Mouse (Mus musculus) cerebellum, postnatal 25 days (tissue): Measurements from ENCODE around the gene Zdhhc23.

Source experiments
- DNase-seq, 2 experiments: peaks; one replicate each; pipeline ENCODE4 v3.0.0; 2021; ENCODE audit warnings: mixed read lengths in 2 of 2

Gene Zdhhc23

DNA sequence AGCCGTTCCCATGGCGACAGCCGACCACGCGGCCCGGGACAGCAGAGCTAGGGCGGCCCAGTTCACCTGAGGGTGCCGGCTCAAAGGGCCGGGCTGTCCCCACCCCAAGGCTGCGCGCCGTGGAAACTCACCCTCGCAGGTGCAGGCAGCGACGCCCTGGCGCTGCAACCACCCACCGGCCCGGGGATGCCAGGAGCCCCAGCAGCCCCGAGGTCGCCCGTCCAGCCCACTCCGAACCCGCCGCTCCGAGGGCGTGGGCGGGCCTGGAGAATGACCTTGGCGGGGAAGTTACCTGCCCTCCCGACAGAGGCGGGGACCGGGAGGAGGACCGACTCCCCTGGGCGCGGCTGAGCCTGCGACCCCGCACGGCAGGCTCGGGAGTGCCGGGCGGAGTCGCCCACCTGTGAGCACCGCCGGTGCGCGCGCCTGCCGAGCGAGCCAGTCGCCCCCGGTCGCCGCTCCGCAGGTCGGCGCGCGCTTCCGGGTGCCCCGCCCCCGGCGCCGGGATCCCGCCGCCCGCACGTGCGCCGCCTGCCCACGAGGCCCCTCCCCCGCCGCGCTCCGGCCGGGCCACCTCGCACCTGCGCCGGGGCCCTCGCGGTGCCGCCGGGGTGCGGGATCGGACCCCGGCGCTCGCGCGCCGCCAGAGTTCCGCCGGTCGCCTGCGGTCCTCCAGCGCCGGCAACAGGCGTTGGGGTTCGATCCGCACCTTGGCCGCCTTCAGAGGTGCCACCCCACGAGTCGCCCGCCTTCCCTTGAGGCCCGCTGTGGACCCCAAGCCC, at the start of gene Zdhhc23:
Zdhhc23 (minus strand) TSS at position 464 of the 782 bp plus-strand sequence.
- peak; percentile 54 to 78 for DNase-seq

DNA sequence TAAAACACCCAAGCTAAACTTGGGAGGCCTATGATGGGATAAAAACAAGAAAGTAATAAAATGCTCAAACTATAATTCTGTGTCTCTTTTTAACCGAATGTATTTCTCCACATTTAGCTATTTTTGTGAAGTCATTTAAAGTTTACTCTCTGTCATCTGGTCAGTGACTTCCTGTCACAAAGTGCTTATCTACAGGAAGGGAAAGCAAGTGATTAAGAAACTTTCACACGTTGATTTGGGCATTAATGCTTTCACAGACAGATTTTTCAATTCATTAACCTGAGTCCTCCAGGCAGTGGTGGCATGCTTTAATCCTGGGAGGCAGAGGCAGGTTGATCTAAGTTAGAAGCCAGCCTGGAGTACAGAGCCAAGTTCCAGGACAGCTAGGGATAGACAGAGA, 49.7 kb upstream of the Zdhhc23 start:
- DNase-seq, result no peak

DNA sequence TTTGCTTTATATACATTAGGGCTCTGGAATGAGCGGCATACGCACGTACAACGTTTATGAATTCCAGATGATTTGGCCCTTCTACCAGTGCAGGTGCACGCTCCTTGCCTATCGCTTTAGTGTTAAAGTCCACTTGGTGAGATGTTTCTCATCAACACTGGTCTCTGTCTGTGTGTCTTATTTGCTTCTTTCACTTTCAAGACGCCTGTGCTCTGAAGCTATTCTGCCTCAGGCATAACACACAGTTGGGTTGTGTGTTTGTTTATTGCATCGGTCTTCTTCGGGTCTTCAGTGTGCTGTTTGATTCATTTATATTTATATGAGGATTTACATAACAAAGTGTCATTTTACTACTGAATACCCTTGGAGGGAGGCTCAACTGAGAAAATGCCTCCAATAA, 47.2 kb upstream of the Zdhhc23 start:
- DNase-seq, result no peak

DNA sequence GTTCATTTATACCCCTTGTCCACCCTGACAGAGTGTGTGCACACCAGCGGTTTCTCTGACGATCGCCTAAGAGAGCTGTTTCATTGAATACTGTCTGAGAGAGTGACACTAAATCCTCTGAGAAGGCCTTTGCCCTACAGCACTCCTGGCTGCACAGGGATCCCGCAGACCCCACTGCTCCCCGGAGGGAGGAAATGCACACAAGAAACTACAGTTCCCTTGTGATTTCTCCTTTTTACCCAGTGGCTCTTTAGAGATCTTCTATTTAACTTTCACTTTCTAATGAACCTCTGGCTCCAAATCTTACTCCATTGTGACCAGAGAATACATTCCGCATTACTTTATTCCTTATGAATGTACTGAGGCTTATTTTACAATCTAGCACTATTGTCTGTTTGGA, 46.6 kb upstream of the Zdhhc23 start:
- no peak for DNase-seq

- no peak for DNase-seq
Measured at GRCm38 (mm10) chr16:44018986-44019548, 39.5 kb upstream of the Zdhhc23 start.

DNA sequence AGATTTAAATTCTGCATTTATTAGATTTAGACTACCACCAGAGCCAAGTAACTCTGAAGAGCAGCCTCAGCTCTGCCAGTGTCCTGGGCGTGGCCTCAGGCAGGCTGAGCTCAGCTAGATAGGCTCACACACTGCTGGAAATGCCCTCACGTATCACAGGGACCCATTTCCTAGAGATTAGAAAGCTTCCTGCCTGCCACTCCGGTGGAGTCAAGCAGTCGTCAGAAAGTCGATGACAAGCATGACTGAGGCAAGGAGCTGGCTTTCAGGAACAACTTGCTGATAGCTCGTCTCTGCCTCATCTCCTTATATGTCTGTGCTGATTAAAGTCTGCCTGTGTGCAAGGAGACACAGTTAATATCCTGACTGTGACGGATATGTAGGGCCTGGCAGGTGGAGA, 38.8 kb upstream of the Zdhhc23 start:
- no peak for DNase-seq

DNA sequence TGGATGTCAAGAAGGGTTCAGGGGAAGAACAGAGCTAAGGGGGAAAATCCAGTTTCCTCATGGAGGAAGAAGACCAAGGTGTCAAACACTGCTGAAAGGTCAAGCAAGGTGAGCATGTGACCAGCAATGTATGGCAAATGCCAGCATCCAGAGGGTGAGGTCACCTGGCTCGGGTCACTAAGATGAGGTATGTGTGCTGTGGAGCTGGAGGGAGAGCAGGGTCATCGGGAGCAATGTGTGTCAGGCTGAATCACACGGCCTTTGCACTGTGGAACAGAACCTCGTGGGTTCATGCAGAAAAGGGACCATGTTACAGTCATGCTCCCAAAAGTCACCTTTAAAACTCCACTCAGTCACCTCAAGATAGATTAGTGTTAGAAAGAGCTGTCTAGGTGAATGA, 38.1 kb upstream of the Zdhhc23 start:
- DNase-seq, result no peak

- no peak for DNase-seq
Measured at GRCm38 (mm10) chr16:44016164-44016563, 36.6 kb upstream of the Zdhhc23 start.

DNA sequence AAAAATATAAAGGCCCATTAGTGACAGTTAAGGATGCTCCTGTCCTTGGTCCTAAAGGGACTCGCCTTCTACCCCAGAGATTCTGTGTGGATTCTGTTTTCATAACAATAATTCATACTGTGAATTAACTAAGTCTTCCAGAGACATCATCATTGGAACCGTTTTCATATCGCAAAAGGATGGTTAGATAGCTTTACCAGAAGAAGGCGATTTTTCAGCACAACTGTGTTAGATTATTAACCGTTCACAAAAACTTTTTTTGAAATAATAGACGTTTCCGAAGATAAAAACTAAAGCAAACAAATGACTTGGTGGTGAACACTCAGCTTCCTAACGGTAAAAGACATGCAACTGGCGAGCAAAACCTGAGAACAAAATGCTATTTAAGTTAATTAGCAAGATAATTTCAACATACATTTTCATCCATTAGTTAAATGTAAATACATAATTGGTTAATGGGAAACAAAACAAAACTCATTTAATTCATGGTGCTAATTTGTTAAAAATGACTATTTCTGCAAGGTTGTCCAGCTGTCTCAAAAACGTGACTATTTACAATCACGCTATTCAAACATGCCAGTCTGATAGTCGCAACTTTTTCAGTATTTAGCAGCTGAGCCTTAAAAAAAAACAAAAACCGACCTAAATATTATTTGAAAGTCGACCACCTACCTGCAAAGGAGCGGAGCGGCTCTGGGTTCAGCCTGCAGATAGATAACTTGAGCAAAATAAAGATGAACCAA, 36.0 kb upstream of the Zdhhc23 start:
- no peak for DNase-seq

- DNase-seq, result no peak
Measured at GRCm38 (mm10) chr16:44011010-44011409, 31.4 kb upstream of the Zdhhc23 start.

- peak in 1 of 2 experiments; percentile 9 for DNase-seq
Measured at GRCm38 (mm10) chr16:44002086-44002485, 22.5 kb upstream of the Zdhhc23 start.

DNA sequence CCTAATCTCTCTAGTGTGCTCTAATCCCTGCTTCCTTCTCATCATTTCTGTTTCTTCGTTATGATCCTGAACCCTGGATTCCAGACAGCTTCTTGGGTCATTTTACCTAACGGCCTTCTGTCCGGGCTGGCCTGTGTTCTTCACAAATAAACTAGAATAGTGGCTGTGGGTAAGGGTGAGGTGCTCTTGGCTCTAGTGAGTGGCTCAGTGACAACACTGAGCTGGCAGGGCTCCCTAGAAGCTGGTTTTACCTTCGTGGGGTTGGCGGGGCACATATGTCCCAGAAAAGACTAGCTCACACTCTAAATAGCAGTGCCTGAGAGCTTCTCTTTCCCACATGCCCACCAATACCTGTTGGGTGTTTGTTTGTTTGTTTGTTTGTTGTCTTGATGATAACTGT, 19.9 kb upstream of the Zdhhc23 start:
- peak; percentile 59 to 71 for DNase-seq

DNA sequence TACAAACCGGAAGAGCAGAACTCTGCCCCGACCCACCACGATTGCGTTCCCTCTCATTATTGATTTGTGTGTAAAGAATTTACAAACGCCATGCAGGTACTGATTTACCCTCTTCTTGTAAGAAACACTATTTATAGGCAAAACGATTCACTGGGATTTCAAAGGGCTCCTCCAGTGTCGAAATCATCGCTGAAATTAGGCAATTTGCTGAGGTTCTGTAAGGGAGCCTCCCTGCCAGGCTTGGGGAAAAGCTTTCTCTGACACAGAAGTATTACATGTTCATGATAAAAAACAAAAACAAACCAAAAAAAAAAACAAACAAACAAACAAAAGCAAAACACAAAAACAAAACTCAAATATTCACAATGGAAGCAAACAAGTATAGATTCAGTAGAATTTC, 19.5 kb upstream of the Zdhhc23 start:
- DNase-seq, result no peak

- DNase-seq, result no peak
Measured at GRCm38 (mm10) chr16:43994623-43995022, 15.0 kb upstream of the Zdhhc23 start.

- no peak for DNase-seq
Measured at GRCm38 (mm10) chr16:43986299-43986698, 6.7 kb upstream of the Zdhhc23 start.

DNA sequence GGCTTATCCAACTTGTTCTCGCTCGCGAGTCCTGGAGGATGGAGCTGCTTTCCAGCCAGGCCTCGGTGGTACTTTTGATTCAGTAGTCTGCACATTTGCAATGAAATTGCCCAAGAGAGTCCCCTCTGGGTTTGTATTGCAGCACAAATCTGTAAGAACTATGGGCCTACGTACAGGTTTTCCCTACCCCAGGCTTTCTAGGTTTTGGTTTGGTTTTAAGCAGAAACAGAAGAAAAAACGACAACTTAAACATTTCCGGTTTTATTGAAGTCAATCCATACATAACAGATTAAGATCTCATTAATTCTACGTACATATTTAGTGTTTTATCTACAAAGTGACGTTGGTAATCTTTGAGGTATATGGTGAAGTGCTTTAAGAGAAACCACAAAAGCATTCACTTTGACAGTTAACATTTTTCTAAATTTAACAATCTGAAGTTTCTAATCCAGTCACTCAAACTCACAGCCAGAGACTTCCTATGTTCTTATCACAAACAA, 569 bp upstream of the Zdhhc23 start:
- no peak for DNase-seq

GRCm38 (mm10) chr16:43979010-43979327, 622 bp downstream of the Zdhhc23 start:
- no peak for DNase-seq

- DNase-seq, result no peak
Measured at GRCm38 (mm10) chr16:43973606-43974220, 5.9 kb downstream of the Zdhhc23 start.

- no peak for DNase-seq
Measured at GRCm38 (mm10) chr16:43973147-43973546, 6.4 kb downstream of the Zdhhc23 start.

DNA sequence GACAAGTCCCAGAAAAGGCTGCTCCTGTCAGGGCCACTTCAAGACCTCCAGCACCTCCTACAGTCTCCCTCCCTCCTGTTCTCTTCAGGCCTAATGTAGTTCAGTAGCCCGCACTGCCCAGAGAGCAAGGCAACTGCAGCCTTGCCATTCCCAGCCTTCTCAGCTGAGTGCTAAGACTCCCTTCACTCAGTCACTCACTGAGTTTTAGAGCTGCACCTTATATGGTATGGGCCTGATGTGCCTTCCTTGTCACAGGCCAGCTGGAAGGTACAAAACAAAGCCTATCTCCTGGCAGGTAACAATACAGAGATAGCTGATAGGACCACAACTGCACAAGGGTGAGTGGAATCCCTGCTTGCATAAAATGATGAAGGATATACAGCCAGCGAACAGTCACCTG, 7.2 kb downstream of the Zdhhc23 start:
- DNase-seq, result no peak

DNA sequence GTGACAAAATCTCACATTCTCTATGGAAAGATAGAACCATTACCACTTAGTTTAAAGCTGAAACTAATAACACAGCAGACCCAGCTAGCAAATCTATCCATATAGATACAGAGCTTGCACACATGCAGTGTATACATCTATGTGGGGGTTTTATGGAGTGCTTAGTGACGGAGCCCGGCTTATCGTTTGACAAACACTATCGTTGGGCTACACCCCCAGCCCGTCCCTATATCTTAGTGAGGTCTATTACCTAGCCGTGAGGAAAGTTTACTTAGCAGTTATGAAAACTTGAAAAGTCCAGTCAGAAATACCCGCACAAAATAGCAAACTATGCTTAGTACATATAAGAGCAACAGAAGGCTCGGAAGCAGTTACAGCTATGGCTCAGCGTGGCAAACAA, 7.8 kb downstream of the Zdhhc23 start:
- no peak for DNase-seq

DNA sequence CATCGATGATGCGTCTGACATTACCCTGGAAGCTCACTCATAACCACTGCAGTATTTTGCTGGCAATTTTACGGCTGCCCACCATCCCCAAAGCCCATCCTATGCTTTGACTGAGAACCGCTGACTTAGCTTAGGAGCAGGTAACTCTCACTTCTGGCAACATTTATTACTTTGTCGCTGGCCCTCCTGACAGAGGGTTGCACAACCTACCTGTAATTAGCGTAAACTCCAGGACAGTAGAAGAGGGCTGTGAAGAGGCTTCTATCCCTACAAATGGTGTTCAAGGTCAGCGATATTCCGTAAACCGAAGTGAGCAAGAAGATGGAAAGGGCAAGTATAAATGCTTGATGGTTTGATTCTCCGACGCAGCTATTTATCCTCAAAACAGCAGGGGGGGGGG, 8.4 kb downstream of the Zdhhc23 start:
- DNase-seq, result no peak

DNA sequence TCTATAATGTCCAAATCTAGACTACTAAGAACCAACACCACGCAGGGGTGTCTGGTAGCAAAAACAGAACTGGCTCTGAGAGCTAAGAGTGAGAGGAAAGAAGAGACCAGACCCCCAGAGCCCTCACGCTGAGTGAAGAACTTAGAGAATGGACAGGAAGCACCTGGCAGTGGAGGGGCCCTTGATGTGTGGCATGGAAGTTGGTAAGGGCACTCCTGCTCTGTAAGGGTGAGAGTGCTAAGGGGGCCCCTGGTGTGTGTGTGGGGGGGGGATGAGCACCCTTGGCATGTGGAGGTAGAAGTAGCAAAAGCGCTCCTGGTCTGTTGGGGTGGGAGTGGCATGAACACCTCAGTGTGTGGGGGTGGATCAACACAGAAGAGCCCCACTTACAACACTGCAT, 9.2 kb downstream of the Zdhhc23 start:
- DNase-seq, result no peak
